Mouse (Mus musculus): ENCODE measurements at regions not wholly inside any gene's neighbourhood (a gene's known extent, or its start where the extent isn't known, plus 50 kb on each side); places are given as distances from the start of the nearest gene placed in this dataset.

DNA sequence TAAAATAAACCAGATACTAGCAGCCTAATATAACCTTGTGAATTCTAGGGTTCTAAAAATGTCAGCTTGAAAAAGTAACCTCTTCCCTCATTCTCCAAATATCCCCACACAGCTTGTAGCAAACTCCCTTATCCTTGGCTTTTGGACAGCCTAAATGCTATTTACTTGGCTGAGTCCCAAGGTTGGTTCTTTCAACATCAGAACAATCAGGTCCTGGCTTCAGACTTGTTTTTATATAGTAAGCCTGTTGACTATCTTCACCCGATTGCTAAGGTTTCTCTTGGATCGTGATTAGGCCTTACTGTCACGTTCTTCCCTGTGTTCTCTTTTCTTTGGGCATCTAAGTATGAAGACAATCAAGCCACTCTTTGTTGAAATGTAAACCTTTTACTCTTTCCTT is 174.1 kb upstream of the Avpr1a start:
- TF ChIP-seq POLR2A (IDR thresholded peaks at IDR 0.05; ENCODE audit: low read depth, low read length), result no peak
- TF ChIP-seq JUND (conservative IDR thresholded peaks at IDR 0.05; ENCODE audit: low read depth, low read length), result no peak
- no peak for TF ChIP-seq MAX (IDR thresholded peaks at IDR 0.05; ENCODE audit: low read length)
- TF ChIP-seq MEF2A (IDR thresholded peaks at IDR 0.05; ENCODE audit: borderline replicate concordance, low read depth, low read length), result no peak
- TF ChIP-seq SMC3 (IDR thresholded peaks at IDR 0.05; ENCODE audit: low read depth, low read length), result no peak
- TF ChIP-seq MYC (IDR thresholded peaks at IDR 0.05; ENCODE audit: low read depth, low read length), result no peak
- TF ChIP-seq POLR2AphosphoS2 (IDR thresholded peaks at IDR 0.05; ENCODE audit: low read depth, low read length), result no peak
- no peak for TF ChIP-seq EP300 (IDR thresholded peaks at IDR 0.05; ENCODE audit: low read length)
- TF ChIP-seq CTCF (conservative IDR thresholded peaks at IDR 0.05 in 1 of 2, IDR thresholded peaks at IDR 0.05 in 1 of 2; ENCODE audit: low read depth in 2 of 2, low read length in 2 of 2), result no peak
- TF ChIP-seq ZMIZ1 (IDR thresholded peaks at IDR 0.05; ENCODE audit: low read depth, low read length), result no peak
